Mouse (Mus musculus) skeletal muscle tissue, postnatal 0 days (tissue): Measurements from ENCODE around the gene Topaz1. TPM values are rescaled to one million over a fixed set of nuclear protein-coding genes. Genes with fewer than 3 reads are reported as not detected.

ENCODE experiments used
- polyA plus RNA-seq: library from polyadenylated mRNA; unstranded; fragments of >200 nt; fragmentation: Nextera tagmentation; extraction: Ambion mirVana; gene quantifications from 2 replicates; pipeline ENCODE4 v1.2.1, GENCODE M21; 2015

Topaz1 gene
- polyA plus RNA-seq, result 0.80 TPM in 1 of 2 replicates, not detected in the other

DNA sequence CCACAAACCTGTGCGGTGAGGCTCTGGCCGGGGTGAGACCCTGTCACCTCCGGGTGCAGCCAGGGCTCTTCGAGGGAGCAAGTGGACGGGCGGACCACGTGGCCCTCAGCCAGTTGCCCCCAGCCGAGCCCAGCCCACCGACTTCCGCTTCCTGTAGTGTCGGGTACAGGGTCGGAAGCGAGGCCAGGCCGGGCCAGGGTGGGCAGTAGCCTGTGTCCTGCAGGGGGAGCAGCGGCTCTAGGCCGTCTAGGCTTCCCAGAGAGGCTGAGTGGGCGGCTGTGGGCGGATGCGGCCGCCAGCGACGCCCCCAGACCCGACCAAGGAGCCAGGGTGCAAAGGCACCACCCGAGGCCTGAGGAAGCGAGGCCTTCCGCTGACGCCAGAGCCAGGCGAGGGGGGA, at the start of gene Topaz1:
Gene Topaz1 (plus strand): TSS at position 287 of the 400 bp plus-strand sequence.

DNA sequence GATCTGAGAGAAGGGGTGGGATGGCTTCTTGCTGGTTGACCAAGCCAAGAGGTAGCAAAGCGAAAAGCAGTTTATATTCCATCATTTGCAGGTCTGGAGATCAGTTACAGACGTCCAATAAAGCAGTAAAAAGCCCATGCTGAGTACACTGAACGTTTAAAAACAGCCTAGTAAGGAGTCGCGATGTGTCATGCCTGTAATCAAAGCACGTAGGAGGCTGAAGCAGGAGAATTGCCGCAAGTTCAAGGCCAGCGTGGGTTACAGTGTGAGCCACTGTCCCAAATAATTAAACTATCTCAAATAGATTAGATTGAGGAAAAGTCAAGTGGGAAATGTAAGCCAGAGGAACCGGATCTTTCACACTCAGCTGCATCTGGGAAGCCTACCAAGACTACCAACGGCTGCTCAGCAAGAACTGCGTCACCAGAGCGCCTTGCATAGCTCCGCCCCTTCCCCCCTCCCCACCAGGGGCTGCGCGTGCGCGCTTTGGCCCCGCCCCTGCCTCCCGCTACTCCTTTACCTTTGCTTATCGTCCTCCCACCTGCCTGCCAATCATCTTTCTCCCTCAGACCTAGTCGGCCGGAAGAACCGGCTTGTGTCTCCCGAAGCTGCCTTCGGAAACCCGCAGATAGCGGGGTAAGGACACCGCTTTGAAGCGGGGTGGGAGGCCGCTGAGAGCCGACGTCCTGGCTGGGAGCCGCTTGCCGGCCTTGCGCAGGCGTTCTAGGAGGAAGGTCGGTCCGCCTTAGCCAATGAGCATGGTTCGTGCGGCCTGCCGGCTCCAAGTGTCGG, 58.1 kb downstream of the Topaz1 start, which contains the start of gene Tcaim:
Gene Tcaim (plus strand): TSS at position 487 of the 792 bp plus-strand sequence.

DNA sequence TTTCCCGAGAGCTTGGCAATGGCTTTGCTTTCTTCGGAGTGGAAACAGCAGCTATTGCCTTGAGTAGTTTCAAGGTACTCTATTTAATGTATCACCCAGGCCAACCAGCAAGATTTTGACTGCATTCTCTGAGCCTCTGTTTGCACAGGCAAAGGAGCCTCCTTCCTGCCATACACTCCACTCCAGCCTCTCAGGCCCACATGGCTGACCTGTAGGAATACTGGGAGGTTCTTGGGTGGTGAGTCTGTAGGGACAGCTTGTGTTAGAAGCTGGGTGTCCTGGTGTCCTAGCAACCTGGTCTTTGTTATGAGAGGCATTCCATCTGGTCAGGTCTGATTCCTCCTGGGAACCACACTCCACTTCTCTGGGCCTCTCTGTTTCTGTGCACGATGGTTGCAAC, 96.6 kb downstream of the Topaz1 start, which contains the start of gene Gm35549:
Gene Gm35549 (minus strand): TSS at position 276 of the 400 bp plus-strand sequence.

Other genes with a start within 250 kb of the Topaz1 start
- 7.7 and 8.6 TPM in 2 replicates for gene Tcaim, start 58.2 kb downstream of the Topaz1 start, polyA plus RNA-seq
- gene Gm35549, start 96.7 kb downstream of the Topaz1 start, polyA plus RNA-seq, result not detected in 2 replicates
- gene Zfp445, start 118.7 kb downstream of the Topaz1 start, polyA plus RNA-seq, result 14.2 and 19.3 TPM in 2 replicates
- gene Zkscan7, start 138.3 kb downstream of the Topaz1 start, polyA plus RNA-seq, result 1.5 and 1.8 TPM in 2 replicates
- gene Zfp105, start 175.7 kb downstream of the Topaz1 start, polyA plus RNA-seq, result 8.3 and 9.3 TPM in 2 replicates
- gene 1110059G10Rik, start 203.7 kb downstream of the Topaz1 start, polyA plus RNA-seq, result 20.5 and 22.3 TPM in 2 replicates
- gene Kif15, start 203.7 kb downstream of the Topaz1 start, polyA plus RNA-seq, result 9.3 and 9.8 TPM in 2 replicates